Mouse (Mus musculus) cerebellum, adult (tissue): ENCODE measurements around the gene Nomo1.

Source experiments
- ATAC-seq: cut with Nextera tagmentation; 2 replicates; pipeline ENCODE4 v1.9.2; 2017; ENCODE audit warnings: mild to moderate bottlenecking, moderate library complexity, mixed read lengths; ENCODE audit not compliant: insufficient number of reproducible peaks, low FRiP score, low TSS enrichment

Gene Nomo1

GRCm38 (mm10) chr7:46033109-46033869, at the start of gene Nomo1:
Gene Nomo1 (plus strand): TSS chr7:46033698.
- ATAC-seq, result peak; percentile 96

GRCm38 (mm10) chr7:45986893-45987292, 46.6 kb upstream of the Nomo1 start:
- no peak for ATAC-seq

- ATAC-seq, result no peak
Observed at GRCm38 (mm10) chr7:45988344-45988743, 45.2 kb upstream of the Nomo1 start.

- no peak for ATAC-seq
Observed at GRCm38 (mm10) chr7:45992470-45992869, 41.0 kb upstream of the Nomo1 start.

GRCm38 (mm10) chr7:46000577-46000976, 32.9 kb upstream of the Nomo1 start:
- ATAC-seq, result no peak

- no peak for ATAC-seq
Observed at GRCm38 (mm10) chr7:46002748-46003147, 30.8 kb upstream of the Nomo1 start.

- peak; percentile 58; the same call in 1 of the 2 replicates for ATAC-seq
Observed at GRCm38 (mm10) chr7:46009578-46009977, 23.9 kb upstream of the Nomo1 start.

GRCm38 (mm10) chr7:46012121-46012520, 21.4 kb upstream of the Nomo1 start:
- no peak for ATAC-seq

- ATAC-seq, result no peak
Observed at GRCm38 (mm10) chr7:46013266-46014010, 20.1 kb upstream of the Nomo1 start.

GRCm38 (mm10) chr7:46019594-46019993, 13.9 kb upstream of the Nomo1 start:
- no peak for ATAC-seq

- ATAC-seq, result no peak
Observed at GRCm38 (mm10) chr7:46021951-46022350, 11.5 kb upstream of the Nomo1 start.

- no peak for ATAC-seq
Observed at GRCm38 (mm10) chr7:46025436-46025835, 8.1 kb upstream of the Nomo1 start.

- no peak for ATAC-seq
Observed at GRCm38 (mm10) chr7:46028681-46029080, 4.8 kb upstream of the Nomo1 start.

GRCm38 (mm10) chr7:46029299-46030144, 4.0 kb upstream of the Nomo1 start:
- ATAC-seq, result no peak

- ATAC-seq, result no peak
Observed at GRCm38 (mm10) chr7:46030145-46030488, 3.4 kb upstream of the Nomo1 start, which contains the start of gene Abcc6. Gene Abcc6 (minus strand): TSS chr7:46030302.

- ATAC-seq, result no peak
Observed at GRCm38 (mm10) chr7:46031075-46031474, 2.4 kb upstream of the Nomo1 start.

- ATAC-seq, result 0 out of 2 replicates have a peak, but pooled peaks have one; percentile 43
Observed at GRCm38 (mm10) chr7:46033870-46034337, 406 bp downstream of the Nomo1 start.

GRCm38 (mm10) chr7:46034991-46035390, 1.5 kb downstream of the Nomo1 start:
- no peak for ATAC-seq

- no peak for ATAC-seq
Observed at GRCm38 (mm10) chr7:46035468-46035867, 2.0 kb downstream of the Nomo1 start.

- ATAC-seq, result no peak
Observed at GRCm38 (mm10) chr7:46037433-46037832, 3.9 kb downstream of the Nomo1 start.

GRCm38 (mm10) chr7:46039873-46040272, 6.4 kb downstream of the Nomo1 start:
- no peak for ATAC-seq
